Mouse (Mus musculus) testis, adult 2 months (tissue): Measurements from ENCODE around the gene Olfr12.

Experiments used
- CTCF ChIP-seq: fragments of 200-500 bp; IDR thresholded peaks from 2 replicates; pipeline ENCODE4 v1.5.1; 2012; ENCODE audit warnings: low read depth, mild to moderate bottlenecking, inconsistent platforms, low read length, moderate library complexity; ENCODE audit not compliant: control insufficient read depth, insufficient read depth, insufficient replicate concordance
- POLR2A ChIP-seq: fragments of 200-500 bp; IDR thresholded peaks from 2 replicates; pipeline ENCODE4 v1.6.1; 2012; ENCODE audit warnings: low read depth, mild to moderate bottlenecking, inconsistent platforms, low read length, moderate library complexity; ENCODE audit not compliant: control insufficient read depth

DNA sequence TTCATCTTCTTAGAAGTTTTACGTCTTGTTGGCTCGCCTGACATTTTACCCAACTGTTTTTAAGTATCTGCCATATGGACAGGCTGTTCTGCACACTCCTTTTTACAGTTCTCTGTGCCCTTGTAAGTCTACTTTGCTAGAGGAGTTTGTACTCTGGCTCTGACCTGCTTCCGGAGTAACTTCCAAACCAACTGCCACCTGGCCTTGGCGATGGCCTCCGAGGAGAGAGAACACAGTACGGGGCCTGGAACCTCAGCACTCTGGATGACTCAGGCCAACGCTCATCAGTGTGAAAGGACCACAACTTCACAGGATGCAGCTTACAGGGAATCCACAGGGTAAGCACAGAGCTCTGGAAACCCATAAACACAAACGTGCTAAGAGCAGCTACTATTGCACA lies 16.1 kb downstream of the Olfr12 start:
- no peak for TF ChIP-seq CTCF
- TF ChIP-seq POLR2A: no peak
